Mouse (Mus musculus): ENCODE measurements around the gene Mettl15. TPM values are rescaled to one million over a fixed set of nuclear protein-coding genes. Genes with fewer than 3 reads are reported as not detected.

The Mettl15 gene
- total and polyA plus RNA-seq, 3 experiments = 5.1 to 11.5 (median 5.6) TPM

GRCm38 (mm10) chr2:109311369-109311768, 30.8 kb upstream of the Mettl15 start:
- Histone ChIP-seq H3K27ac (ENCODE audit: insufficient read depth, low read depth) (no peak overlapping the region), H3K36me3 (replicated peaks in 1 of 2; ENCODE audit: control insufficient read depth in 1 of 2, insufficient read depth in 1 of 2, low read length in 1 of 2) (peaks cover 9 to 44% of the 10 kb centered on the region in 2 experiments)

GRCm38 (mm10) chr2:109303638-109304037, 23.1 kb upstream of the Mettl15 start:
- H3K27me3 ChIP-seq (replicated peaks) = no peaks in the 10 kb centered on the region
- no peak overlapping the region for H3K27ac ChIP-seq (ENCODE audit: insufficient read depth, low read depth)
- no peak overlapping the region for H3K9ac ChIP-seq (ENCODE audit: insufficient read depth, low read depth)
- no peak overlapping the region for H3K4me3 ChIP-seq (replicated peaks in 1 of 3; ENCODE audit: low read depth in 2 of 3, low read length in 2 of 3, poor library complexity in 1 of 3)
- DNase-seq (ENCODE audit: extremely low read depth) = no peak
- no peak for TF ChIP-seq KAT2A (IDR thresholded peaks at IDR 0.05; ENCODE audit: insufficient replicate concordance, low read length)
- TF ChIP-seq JUND (conservative IDR thresholded peaks at IDR 0.05; ENCODE audit: low read depth, low read length) = no peak
- TF ChIP-seq POLR2AphosphoS2 (IDR thresholded peaks at IDR 0.05; ENCODE audit: low read depth, low read length) = no peak
- no peak for TF ChIP-seq CHD1 (IDR thresholded peaks at IDR 0.05; ENCODE audit: low read depth, low read length)
- TF ChIP-seq MYC (IDR thresholded peaks at IDR 0.05; ENCODE audit: low read depth, low read length) = no peak
- TF ChIP-seq HCFC1 (IDR thresholded peaks at IDR 0.05; ENCODE audit: low read depth, low read length) = no peak
- H3K36me3 ChIP-seq (replicated peaks in 1 of 2; ENCODE audit: control insufficient read depth in 1 of 2, insufficient read depth in 1 of 2, low read length in 1 of 2) = peaks cover 7 to 59% of the 10 kb centered on the region in 2 experiments
- H3K79me2 ChIP-seq (replicated peaks; ENCODE audit: control insufficient read depth, extremely low read depth, insufficient read depth, poor library complexity, severe bottlenecking) = no peaks in the 10 kb centered on the region
- dilution Hi-C loops (cut with MboI; ENCODE audit: extremely low pct_ligation_motif_present, extremely low pct_unique_long_range_greater_than_20kb, low sequenced_read_pairs) (no loop called here), in situ Hi-C loops (cut with MboI; ENCODE audit: low pct_ligation_motif_present, low pct_unique_long_range_greater_than_20kb, low sequenced_read_pairs) (no loop called here)
- no peaks in the 10 kb centered on the region for H3K4me1 ChIP-seq (ENCODE audit: control insufficient read depth in 1 of 2, insufficient read depth in 2 of 2)
- H3K4me2 ChIP-seq (ENCODE audit: insufficient read depth, low read depth, poor library complexity, severe bottlenecking) = no peak overlapping the region
- H3K9me3 ChIP-seq (replicated peaks; ENCODE audit: low read length) = no peaks in the 10 kb centered on the region

More at GRCm38 (mm10) chr2:109311369-109311768, 30.8 kb upstream of the Mettl15 start:
- no peak for DNase-seq (ENCODE audit: extremely low read depth)
- no peaks in the 10 kb centered on the region for H3K9me3 ChIP-seq (replicated peaks; ENCODE audit: low read length)
- in situ Hi-C loops (cut with MboI; ENCODE audit: low pct_ligation_motif_present, low pct_unique_long_range_greater_than_20kb, low sequenced_read_pairs) = no loop called here
- H3K27me3 ChIP-seq (replicated peaks) = no peaks in the 10 kb centered on the region
- TF ChIP-seq MYC (IDR thresholded peaks at IDR 0.05; ENCODE audit: low read depth, low read length) = no peak
- TF ChIP-seq JUND (conservative IDR thresholded peaks at IDR 0.05; ENCODE audit: low read depth, low read length) = no peak
- TF ChIP-seq ELF1 (IDR thresholded peaks at IDR 0.05; ENCODE audit: low read depth, low read length) = no peak
- no peak for TF ChIP-seq RCOR1 (conservative IDR thresholded peaks at IDR 0.05; ENCODE audit: low read depth, low read length)
- no peak for TF ChIP-seq EP300 (IDR thresholded peaks at IDR 0.05; ENCODE audit: low read length)
- TF ChIP-seq USF2 (conservative IDR thresholded peaks at IDR 0.05; ENCODE audit: low read depth, low read length) = no peak
- dilution Hi-C loops (cut with MboI; ENCODE audit: extremely low pct_ligation_motif_present, extremely low pct_unique_long_range_greater_than_20kb, low sequenced_read_pairs) = no loop called here
- no peaks in the 10 kb centered on the region for H3K79me2 ChIP-seq (replicated peaks; ENCODE audit: control insufficient read depth, extremely low read depth, insufficient read depth, poor library complexity, severe bottlenecking)
- no peak overlapping the region for H3K9ac ChIP-seq (ENCODE audit: insufficient read depth, low read depth)
- no peaks in the 10 kb centered on the region for H3K4me1 ChIP-seq (ENCODE audit: control insufficient read depth in 1 of 2, insufficient read depth in 2 of 2)
- H3K4me2 ChIP-seq (ENCODE audit: insufficient read depth, low read depth, poor library complexity, severe bottlenecking) = no peak overlapping the region
- H3K4me3 ChIP-seq (replicated peaks in 1 of 3; ENCODE audit: low read depth in 2 of 3, low read length in 2 of 3, poor library complexity in 1 of 3) = no peak overlapping the region

GRCm38 (mm10) chr2:109302234-109302633, 21.7 kb upstream of the Mettl15 start:
- no peak overlapping the region for H3K27ac ChIP-seq (ENCODE audit: insufficient read depth, low read depth)
- no peak overlapping the region for H3K4me2 ChIP-seq (ENCODE audit: insufficient read depth, low read depth, poor library complexity, severe bottlenecking)
- H3K79me2 ChIP-seq (replicated peaks; ENCODE audit: control insufficient read depth, extremely low read depth, insufficient read depth, poor library complexity, severe bottlenecking) = no peaks in the 10 kb centered on the region
- no peak overlapping the region for H3K4me3 ChIP-seq (replicated peaks in 1 of 3; ENCODE audit: low read depth in 2 of 3, low read length in 2 of 3, poor library complexity in 1 of 3)
- H3K27me3 ChIP-seq (replicated peaks) = no peaks in the 10 kb centered on the region
- DNase-seq (ENCODE audit: extremely low read depth) = no peak
- H3K9me3 ChIP-seq (replicated peaks; ENCODE audit: low read length) = no peaks in the 10 kb centered on the region
- H3K4me1 ChIP-seq (ENCODE audit: control insufficient read depth in 1 of 2, insufficient read depth in 2 of 2) = no peaks in the 10 kb centered on the region
- H3K36me3 ChIP-seq (replicated peaks in 1 of 2; ENCODE audit: control insufficient read depth in 1 of 2, insufficient read depth in 1 of 2, low read length in 1 of 2) = peaks cover 7 to 53% of the 10 kb centered on the region in 2 experiments
- no peak overlapping the region for H3K9ac ChIP-seq (ENCODE audit: insufficient read depth, low read depth)
- dilution Hi-C loops (cut with MboI; ENCODE audit: extremely low pct_ligation_motif_present, extremely low pct_unique_long_range_greater_than_20kb, low sequenced_read_pairs) = no loop called here
- TF ChIP-seq USF1 (IDR thresholded peaks at IDR 0.05; ENCODE audit: low read depth, low read length) (no peak), ZC3H11A (IDR thresholded peaks at IDR 0.05; ENCODE audit: low read depth, low read length) (no peak), ZKSCAN1 (IDR thresholded peaks at IDR 0.05; ENCODE audit: borderline replicate concordance, low read depth, low read length) (no peak), JUN (IDR thresholded peaks at IDR 0.05; ENCODE audit: insufficient read depth, low read depth, low read length) (no peak), IRF4 (IDR thresholded peaks at IDR 0.05; ENCODE audit: low read depth, low read length) (no peak)
- in situ Hi-C loops (cut with MboI; ENCODE audit: low pct_ligation_motif_present, low pct_unique_long_range_greater_than_20kb, low sequenced_read_pairs) = no loop called here

Data from CH12.LX (cell line).